Mouse (Mus musculus) kidney, embryonic 16.5 days (tissue): ENCODE data around the gene Rbp4. TPM values are rescaled to one million over a fixed set of nuclear protein-coding genes. Genes with fewer than 3 reads are reported as not detected.
A peak's percentile ranks its signal among the peaks of the same experiment; 100 is the strongest.

Source experiments
- ATAC-seq: fragments of 200-750 bp; cut with Nextera tagmentation; 2 replicates; pipeline ENCODE4 v1.8.0; 2017; ENCODE audit warnings: moderate TSS enrichment; ENCODE audit not compliant: low FRiP score, low TSS enrichment
- H3K27ac ChIP-seq: fragments of 300-500 bp; sonication (generic); 2 replicates; pipeline ENCODE4 v1.5.1; 2014; ENCODE audit warnings: low read length
- H3K27me3 ChIP-seq: fragments of 300-500 bp; sonication (generic); 2 replicates; pipeline ENCODE4 v1.6.1; 2014; ENCODE audit warnings: low read length, control low read depth, mixed read lengths; ENCODE audit not compliant: insufficient read depth
- H3K36me3 ChIP-seq: fragments of 300-500 bp; sonication (generic); 2 replicates; pipeline ENCODE4 v1.6.1; 2014; ENCODE audit warnings: low read length, control low read depth, mixed read lengths; ENCODE audit not compliant: insufficient read depth
- H3K4me1 ChIP-seq: fragments of 300-500 bp; sonication (generic); 2 replicates; pipeline ENCODE4 v1.6.1; 2014; ENCODE audit warnings: low read length, control low read depth, mixed read lengths; ENCODE audit not compliant: insufficient read depth
- H3K4me2 ChIP-seq: fragments of 300-500 bp; sonication (generic); replicated peaks from 2 replicates; pipeline ENCODE4 v1.6.1; 2014; ENCODE audit warnings: low read depth, low read length
- H3K4me3 ChIP-seq: fragments of 300-500 bp; sonication (generic); 2 replicates; pipeline ENCODE4 v1.5.1; 2014; ENCODE audit warnings: mild to moderate bottlenecking, low read length
- H3K9ac ChIP-seq: fragments of 300-500 bp; sonication (generic); replicated peaks from 2 replicates; pipeline ENCODE4 v1.6.1; 2014; ENCODE audit warnings: low read length
- H3K9me3 ChIP-seq: fragments of 300-500 bp; sonication (generic); 2 replicates; pipeline ENCODE4 v1.6.1; 2016; ENCODE audit warnings: low read length, control low read depth
- WGBS: fragments of 180-500 bp; shearing (Covaris S2); extraction: QIAGEN DNeasy Blood & Tissue Kit; methylation state at CpG from one replicate; pipeline ENCODE4 v1.1.7; 2014; 5-methylcytosine and 5-hydroxymethylcytosine counted together
- polyA plus RNA-seq: library from polyadenylated mRNA; unstranded; fragments of >200 nt; fragmentation: Nextera tagmentation; extraction: Ambion mirVana; gene quantifications from 2 replicates; pipeline ENCODE4 v1.2.1, GENCODE M21; 2015

Rbp4 gene
- polyA plus RNA-seq, 1 experiment from 2014 or later, result 9.1 TPM

DNA sequence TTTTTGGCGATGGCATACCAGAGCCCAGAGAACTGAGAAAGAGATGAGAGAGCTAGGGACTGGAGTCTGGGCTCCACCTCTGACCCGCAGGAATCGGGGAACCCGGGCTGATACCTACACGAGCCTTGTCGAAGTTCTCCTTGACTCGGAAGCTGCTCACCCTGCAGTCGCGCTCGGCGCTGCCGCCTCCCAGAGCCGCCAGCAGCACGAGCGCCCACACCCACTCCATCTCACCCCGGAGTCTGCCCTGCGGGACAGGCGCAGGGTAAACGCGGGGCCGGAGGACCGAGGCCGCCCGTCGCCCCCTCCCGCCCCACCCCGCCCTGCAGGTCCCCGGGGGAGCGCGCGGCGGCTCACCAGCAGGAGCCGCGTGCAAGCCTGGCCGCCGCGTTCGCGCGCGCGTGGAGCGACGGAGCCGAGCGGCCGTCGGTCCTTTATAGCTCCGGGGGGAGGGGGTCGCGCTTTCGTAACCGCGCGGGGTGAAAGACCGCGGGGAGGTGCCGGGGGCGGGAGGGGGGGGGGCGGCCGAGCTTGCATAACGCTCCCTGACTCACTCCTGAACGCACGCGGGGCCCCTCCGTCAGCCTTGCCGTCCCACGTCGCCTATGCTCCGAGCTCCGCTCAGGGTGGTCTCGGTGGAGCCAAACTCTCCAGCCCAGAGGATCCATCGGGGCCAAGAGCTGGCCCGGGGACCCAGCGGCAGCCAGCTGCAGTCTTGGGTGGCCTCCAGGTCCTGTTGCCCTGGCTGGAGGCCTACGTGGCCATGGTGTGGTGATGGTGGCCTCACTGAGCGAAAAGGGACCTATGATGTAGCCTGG, 471 bp downstream of the Rbp4 start:
- peak; percentile 70; the same call in 1 of the 2 replicates for ATAC-seq
- Histone ChIP-seq H3K36me3 (no peaks in the 10 kb centered on the region), H3K9me3 (no peaks in the 10 kb centered on the region), H3K4me1 (peaks cover 11% of the 10 kb centered on the region; the same call in 1 of the 2 replicates), H3K4me2 (peak overlapping the region; percentile 98), H3K9ac (peak overlapping the region; percentile 67), H3K27ac (no peak overlapping the region), H3K4me3 (peak overlapping the region; percentile 58), H3K27me3 (peaks cover 34% of the 10 kb centered on the region)
- 2% methylated on average over 47 of the region's 77 CpGs for WGBS

- ATAC-seq, result peak; percentile 19; the same call in 1 of the 2 replicates
- H3K9ac ChIP-seq, result no peak overlapping the region
These were observed 1.2 kb downstream of the Rbp4 start for GRCm38 (mm10) chr19:38123921-38124320.

GRCm38 (mm10) chr19:38120123-38120760, 4.8 kb downstream of the Rbp4 start:
- Histone ChIP-seq H3K36me3 (no peaks in the 10 kb centered on the region), H3K9me3 (no peaks in the 10 kb centered on the region), H3K27me3 (peaks cover 29% of the 10 kb centered on the region), H3K9ac (no peak overlapping the region), H3K4me1 (peaks cover 9% of the 10 kb centered on the region; the same call in 1 of the 2 replicates), H3K4me2 (no peak overlapping the region), H3K27ac (no peak overlapping the region), H3K4me3 (no peak overlapping the region)
- WGBS, result 81% methylated on average over 5 of the region's 5 CpGs
- no peak for ATAC-seq

More at GRCm38 (mm10) chr19:38123921-38124320, 1.2 kb downstream of the Rbp4 start:
- Histone ChIP-seq H3K4me1 (peaks cover 11% of the 10 kb centered on the region; the same call in 1 of the 2 replicates), H3K27me3 (peaks cover 34% of the 10 kb centered on the region), H3K4me3 (peak overlapping the region; percentile 58), H3K27ac (no peak overlapping the region), H3K4me2 (peak overlapping the region; percentile 98), H3K36me3 (no peaks in the 10 kb centered on the region), H3K9me3 (no peaks in the 10 kb centered on the region)
- 30% methylated on average over 9 of the region's 9 CpGs for WGBS

DNA sequence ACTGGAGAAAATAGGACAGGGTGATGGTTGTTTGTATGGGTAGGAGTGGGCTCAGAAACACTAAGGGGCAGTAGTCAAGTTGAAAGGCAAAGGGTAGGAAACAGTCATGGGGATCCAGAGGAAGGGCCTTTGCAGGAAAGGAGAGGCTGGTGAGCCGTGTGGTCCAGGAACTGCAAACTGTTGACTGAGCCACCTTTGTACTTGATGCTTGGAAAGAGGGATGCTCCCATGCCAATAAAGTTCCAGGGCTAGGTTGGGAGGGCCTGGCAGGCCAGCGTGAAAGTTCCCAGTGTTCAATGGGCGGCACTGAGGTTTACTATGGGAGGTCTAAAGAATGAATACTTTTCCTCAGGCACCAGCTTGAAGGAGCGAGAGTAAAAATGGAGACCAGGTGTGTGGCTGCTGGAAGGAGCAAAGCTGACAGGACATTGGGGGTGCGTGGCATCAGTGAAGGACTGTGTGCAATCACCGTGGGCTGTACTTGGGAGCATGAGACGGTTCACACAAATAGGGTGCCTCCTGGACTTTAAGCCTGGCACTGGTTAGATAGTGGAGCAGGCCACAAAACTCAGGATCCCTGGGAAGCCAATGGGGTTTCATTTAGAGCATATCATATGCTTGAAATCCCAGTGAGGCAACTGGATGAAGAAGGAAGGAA, 10.1 kb downstream of the Rbp4 start:
- Histone ChIP-seq H3K9ac (no peak overlapping the region), H3K36me3 (no peaks in the 10 kb centered on the region), H3K4me1 (no peaks in the 10 kb centered on the region), H3K4me2 (no peak overlapping the region), H3K4me3 (no peak overlapping the region), H3K9me3 (no peaks in the 10 kb centered on the region), H3K27ac (no peak overlapping the region), H3K27me3 (no peaks in the 10 kb centered on the region)
- 92% methylated on average over 7 of the region's 7 CpGs for WGBS
- ATAC-seq, result no peak

DNA sequence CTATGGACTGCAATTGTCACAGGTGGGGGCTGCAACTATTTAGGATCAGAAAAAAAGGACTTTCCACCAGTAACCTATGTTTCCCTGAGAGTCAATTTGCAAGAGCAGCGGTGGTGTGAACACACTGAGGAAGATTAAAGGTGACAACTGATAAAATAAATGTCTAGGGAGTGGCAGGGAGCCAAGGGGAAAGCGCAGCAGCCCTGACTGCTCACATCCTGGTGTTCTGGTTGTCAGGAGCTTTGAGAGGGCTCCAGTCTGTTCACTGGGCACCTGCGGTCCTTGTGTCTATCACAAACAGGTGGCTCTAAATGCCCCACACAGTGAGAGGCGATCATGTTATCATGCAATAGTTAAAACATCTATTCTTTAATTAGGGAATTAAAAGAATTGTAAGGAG, 12.5 kb downstream of the Rbp4 start:
- H3K9me3 ChIP-seq, result no peaks in the 10 kb centered on the region
- H3K36me3 ChIP-seq, result no peaks in the 10 kb centered on the region
- no peaks in the 10 kb centered on the region for H3K27me3 ChIP-seq
- 48% methylated on average over 4 of the region's 4 CpGs for WGBS
- H3K4me3 ChIP-seq, result no peak overlapping the region
- no peak overlapping the region for H3K27ac ChIP-seq
- no peak overlapping the region for H3K4me2 ChIP-seq
- no peak for ATAC-seq
- no peaks in the 10 kb centered on the region for H3K4me1 ChIP-seq
- no peak overlapping the region for H3K9ac ChIP-seq

- H3K4me1 ChIP-seq, result no peaks in the 10 kb centered on the region
- no peak for ATAC-seq
- H3K9ac ChIP-seq, result no peak overlapping the region
- no peak overlapping the region for H3K27ac ChIP-seq
- H3K36me3 ChIP-seq, result no peaks in the 10 kb centered on the region
- 87% methylated on average over 8 of the region's 8 CpGs for WGBS
- H3K4me3 ChIP-seq, result no peak overlapping the region
- H3K9me3 ChIP-seq, result no peaks in the 10 kb centered on the region
- no peak overlapping the region for H3K4me2 ChIP-seq
- H3K27me3 ChIP-seq, result no peaks in the 10 kb centered on the region
These were observed 14.0 kb downstream of the Rbp4 start for GRCm38 (mm10) chr19:38111056-38111455.

DNA sequence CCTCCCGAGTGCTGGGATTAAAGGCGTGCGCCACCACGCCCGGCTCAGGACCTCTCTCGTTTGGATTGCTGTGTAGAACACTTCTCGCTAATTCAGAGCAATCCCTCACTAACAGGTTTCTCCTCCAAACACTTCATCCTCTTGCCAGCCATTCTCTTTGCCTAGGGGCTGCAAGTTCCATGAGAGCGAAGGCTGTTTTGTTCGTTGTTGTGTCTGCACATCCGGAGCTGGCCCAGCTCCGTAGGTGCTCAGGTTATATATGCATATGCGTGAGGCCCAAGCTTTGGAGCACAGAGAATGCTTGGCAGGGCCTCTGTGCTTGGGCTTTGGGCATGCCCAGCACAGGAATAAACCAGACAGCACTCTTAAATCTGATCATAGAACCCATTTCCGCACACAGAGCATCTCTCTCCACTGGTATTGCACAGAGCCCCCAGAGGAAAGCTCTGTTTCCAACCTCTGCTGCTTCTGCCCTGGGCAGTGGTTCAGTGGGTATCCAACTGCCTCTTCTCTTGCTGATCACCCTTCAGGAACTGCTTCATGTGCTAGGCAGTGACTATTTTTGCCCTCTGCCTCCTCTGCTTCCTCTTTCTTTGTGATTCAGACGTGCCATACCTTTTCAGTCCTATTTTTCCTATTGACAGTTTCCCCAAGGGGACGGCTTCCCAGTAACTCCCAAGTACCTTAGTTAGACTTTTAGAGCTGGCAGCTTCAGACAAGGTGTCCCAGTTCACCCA, 15.4 kb downstream of the Rbp4 start:
- Histone ChIP-seq H3K27ac (no peak overlapping the region), H3K4me2 (no peak overlapping the region), H3K36me3 (no peaks in the 10 kb centered on the region), H3K9me3 (no peaks in the 10 kb centered on the region), H3K9ac (no peak overlapping the region), H3K4me3 (no peak overlapping the region), H3K27me3 (no peaks in the 10 kb centered on the region), H3K4me1 (no peaks in the 10 kb centered on the region)
- no peak for ATAC-seq
- 89% methylated on average over 15 of the region's 15 CpGs for WGBS

GRCm38 (mm10) chr19:38107871-38108270, 17.2 kb downstream of the Rbp4 start:
- H3K27ac ChIP-seq, result no peak overlapping the region
- H3K9ac ChIP-seq, result no peak overlapping the region
- no peaks in the 10 kb centered on the region for H3K4me1 ChIP-seq
- no peak overlapping the region for H3K4me3 ChIP-seq
- H3K27me3 ChIP-seq, result no peaks in the 10 kb centered on the region
- H3K36me3 ChIP-seq, result no peaks in the 10 kb centered on the region
- no peaks in the 10 kb centered on the region for H3K9me3 ChIP-seq
- no peak for ATAC-seq
- H3K4me2 ChIP-seq, result no peak overlapping the region
- WGBS, result 93% methylated on average over 4 of the region's 4 CpGs
